16 mouse cellular contexts compared by ENCODE assay signal in genomic region chr10:76695283-76695885, GRCm38 (mm10). TPM values are rescaled to one million over a fixed set of nuclear protein-coding genes. Genes with fewer than 3 reads are reported as not detected.
DNase-seq lines count a peak whose midpoint lies in the region; ATAC-seq and TF ChIP-seq lines count a peak whose summit lies in the region.
"Had no signal": no experiment of that assay in that cellular context is flagged by ENCODE, and none has a peak within 500 bp of the region (broad histone marks: within the 10 kb centered on the region; RNA-seq: fewer than 3 reads in every experiment).

No protein-coding gene starts in this region.

- H3K27me3 ChIP-seq in heart, embryonic 12.5 days (replicated peaks), result no peaks in the 10 kb centered on the region
- H3K27me3 ChIP-seq in kidney, embryonic 15.5 days, result no peaks in the 10 kb centered on the region
- no peaks in the 10 kb centered on the region for H3K27me3 ChIP-seq in lung, postnatal 0 days (replicated peaks; ENCODE audit: insufficient read depth, low read length)
- no peaks in the 10 kb centered on the region for H3K27me3 ChIP-seq in stomach, postnatal 0 days (ENCODE audit: control insufficient read depth, insufficient read depth, low read length)

- ATAC-seq in heart, embryonic 12.5 days (ENCODE audit: insufficient number of reproducible peaks, low FRiP score), result no peak
- ATAC-seq in kidney, embryonic 15.5 days (replicated peaks; ENCODE audit: low FRiP score), result no peak
- no peak for ATAC-seq in lung, postnatal 0 days
- ATAC-seq in stomach, postnatal 0 days (ENCODE audit: low FRiP score, low TSS enrichment), result no peak
- no peak for ATAC-seq in erythroblast, adult 5-6 weeks (replicated peaks; ENCODE audit: low FRiP score, poor library complexity, severe bottlenecking)
- ATAC-seq: midbrain, embryonic 16.5 days; Patski had no signal

- H3K4me1 ChIP-seq in heart, embryonic 12.5 days (replicated peaks), result peaks cover 17% of the 10 kb centered on the region
- H3K4me1 ChIP-seq in kidney, embryonic 15.5 days, result 0 out of 2 replicates have a peak, but pooled peaks cover 6% of the 10 kb centered on the region
- no peaks in the 10 kb centered on the region; the same call in 1 of the 2 replicates for H3K4me1 ChIP-seq in lung, postnatal 0 days (ENCODE audit: insufficient read depth, low read depth, low read length)
- no peaks in the 10 kb centered on the region for H3K4me1 ChIP-seq in stomach, postnatal 0 days (replicated peaks; ENCODE audit: control insufficient read depth, insufficient read depth)

- no peak for TF ChIP-seq EP300 in lung, postnatal 0 days (IDR thresholded peaks at IDR 0.05)
- TF ChIP-seq EP300 in stomach, postnatal 0 days (optimal IDR thresholded peaks at IDR 0.05), result no peak

- intact Hi-C loops in heart, postnatal 25 days (cut with DNase I), result no loop called here

- no peak overlapping the region for H3K4me3 ChIP-seq in heart, embryonic 12.5 days
- H3K4me3 ChIP-seq in kidney, embryonic 15.5 days (replicated peaks), result no peak overlapping the region
- H3K4me3 ChIP-seq in lung, postnatal 0 days (ENCODE audit: low read depth, low read length), result no peak overlapping the region
- no peak overlapping the region for H3K4me3 ChIP-seq in stomach, postnatal 0 days (ENCODE audit: low read depth, low read length)

- 60% methylated on average over 10 of the region's 10 CpGs for WGBS in heart, embryonic 12.5 days
- 70% methylated on average over 10 of the region's 10 CpGs for WGBS in kidney, embryonic 15.5 days
- 62% methylated on average over 10 of the region's 10 CpGs for WGBS in lung, postnatal 0 days
- 49% methylated on average over 10 of the region's 10 CpGs for WGBS in stomach, postnatal 0 days

- TF ChIP-seq CTCF in lung, postnatal 0 days (IDR thresholded peaks at IDR 0.05), result no peak
- TF ChIP-seq CTCF in stomach, postnatal 0 days (IDR thresholded peaks at IDR 0.05; ENCODE audit: low read depth), result no peak

- DNase-seq in heart, postnatal 25 days (ENCODE audit: low spot score), result no peak
- DNase-seq in kidney, postnatal 10 days, result no peak
- DNase-seq in lung, postnatal 0 days (ENCODE audit: low spot score), result peak; percentile 20
- DNase-seq in lung, postnatal 25 days (ENCODE audit: low spot score), result no peak
- DNase-seq in stomach, postnatal 0 days (ENCODE audit: low spot score), result no peak
- DNase-seq: B cell, adult 2 months; cerebellum, postnatal 10 days; kidney, adult 18-20 months; thymus, adult 2 months had no signal

- no peaks in the 10 kb centered on the region for H3K36me3 ChIP-seq in heart, embryonic 12.5 days
- no peaks in the 10 kb centered on the region for H3K36me3 ChIP-seq in kidney, embryonic 15.5 days
- no peaks in the 10 kb centered on the region for H3K36me3 ChIP-seq in lung, postnatal 0 days (ENCODE audit: insufficient read depth, low read length)
- no peaks in the 10 kb centered on the region for H3K36me3 ChIP-seq in stomach, postnatal 0 days (ENCODE audit: control insufficient read depth, insufficient read depth, low read length)

- H3K9ac ChIP-seq in heart, embryonic 12.5 days, result no peak overlapping the region
- H3K9ac ChIP-seq in kidney, embryonic 15.5 days, result no peak overlapping the region
- no peak overlapping the region for H3K9ac ChIP-seq in lung, postnatal 0 days (replicated peaks; ENCODE audit: low read depth)
- H3K9ac ChIP-seq in stomach, postnatal 0 days (ENCODE audit: low read length), result no peak overlapping the region
- H3K9ac ChIP-seq: liver, embryonic 14.5 days had no signal

- H3K4me2 ChIP-seq in heart, embryonic 12.5 days, result no peak overlapping the region
- H3K4me2 ChIP-seq in kidney, embryonic 15.5 days, result no peak overlapping the region
- no peak overlapping the region for H3K4me2 ChIP-seq in lung, postnatal 0 days (replicated peaks; ENCODE audit: low read depth, low read length)
- no peak overlapping the region for H3K4me2 ChIP-seq in stomach, postnatal 0 days (replicated peaks; ENCODE audit: low read depth)

- 0 out of 2 replicates have a peak, but pooled peaks cover 4% of the 10 kb centered on the region for H3K9me3 ChIP-seq in heart, embryonic 12.5 days (replicated peaks)
- H3K9me3 ChIP-seq in kidney, embryonic 15.5 days (replicated peaks), result no peaks in the 10 kb centered on the region
- H3K9me3 ChIP-seq in lung, postnatal 0 days (ENCODE audit: low read length), result no peaks in the 10 kb centered on the region
- H3K9me3 ChIP-seq in stomach, postnatal 0 days (ENCODE audit: control insufficient read depth, low read length), result no peaks in the 10 kb centered on the region

- H3K27ac ChIP-seq in heart, embryonic 12.5 days (ENCODE audit: poor library complexity, severe bottlenecking), result peak overlapping the region; percentile 40; the same call in 1 of the 2 replicates
- peak overlapping the region; percentile 81 for H3K27ac ChIP-seq in kidney, embryonic 15.5 days
- peak overlapping the region; percentile 16; the same call in 1 of the 2 replicates for H3K27ac ChIP-seq in lung, postnatal 0 days (ENCODE audit: low read length)
- peak overlapping the region; percentile 46; the same call in 1 of the 2 replicates for H3K27ac ChIP-seq in stomach, postnatal 0 days (replicated peaks)
- H3K27ac ChIP-seq: liver, embryonic 14.5 days had no signal

RNA-seq across cellular contexts. Expression of gene Col6a1, which starts 30.6 kb away (rescaled TPM):
- 35.9 and 37.1 TPM in 2 replicates for polyA plus RNA-seq in heart, embryonic 12.5 days (2016; fragmentation: Nextera tagmentation; extraction: Ambion mirVana)
- 10 to 100 TPM; 83.0 to 93.0 TPM for total RNA-seq in heart, postnatal 25 days (2021)
- polyA plus RNA-seq in kidney, embryonic 15.5 days (2015; fragmentation: Nextera tagmentation; extraction: Ambion mirVana), result 75.3 and 112 TPM in 2 replicates
- 344 and 387 TPM in 2 replicates for polyA plus RNA-seq in lung, postnatal 0 days (2015; fragmentation: Nextera tagmentation; extraction: Ambion mirVana)
- 169 and 175 TPM in 2 replicates for polyA plus RNA-seq in stomach, postnatal 0 days (2015; fragmentation: Nextera tagmentation; extraction: Ambion mirVana)
- total RNA-seq in erythroblast, adult 5-6 weeks (2015; ENCODE audit: low replicate concordance), result 0.42 and 0.58 TPM in 2 replicates
- total RNA-seq in erythroblast, adult 5-6 weeks (2017; ENCODE audit: low replicate concordance), result 0.68 TPM in 1 of 2 replicates, not detected in the other
- total RNA-seq: megakaryocyte progenitor cell, adult 5-6 weeks had no signal

Comparison
In these comparisons a context has a peak if more than half of its experiments do, and no peak if none do; other contexts are left out.
1. H3K27ac ChIP-seq: peak in every context shown above with its lines; median percentile 81 in kidney, embryonic 15.5 days; 46 in stomach, postnatal 0 days; 40 in heart, embryonic 12.5 days; 16 in lung, postnatal 0 days.